Mouse (Mus musculus): Measurements from ENCODE around the gene Echdc1. TPM values are rescaled to one million over a fixed set of nuclear protein-coding genes. Genes with fewer than 3 reads are reported as not detected.

Gene Echdc1
- total and polyA plus RNA-seq, 3 experiments = 19.6 to 27.9 TPM; not detected in 1

DNA sequence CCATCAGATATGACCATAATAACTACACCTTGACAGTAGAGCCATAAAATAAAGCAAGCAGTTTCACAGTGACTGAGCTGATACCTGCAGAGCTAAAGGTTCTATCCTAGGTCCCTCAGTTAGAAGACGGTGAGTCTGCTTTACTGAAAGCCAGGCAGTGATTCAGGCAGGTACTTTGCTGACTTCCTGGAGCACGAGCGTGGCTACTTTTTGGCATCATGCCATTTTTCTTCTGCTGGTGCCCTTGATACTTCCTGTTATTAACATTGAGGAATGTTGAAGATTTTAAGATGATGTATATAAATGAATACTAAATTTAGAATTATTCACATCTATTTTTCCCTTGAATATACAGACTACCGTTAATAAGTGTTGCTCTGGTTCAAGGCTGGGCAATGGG lies 20.9 kb downstream of the Echdc1 start:
- Histone ChIP-seq H3K9me3 (replicated peaks; ENCODE audit: insufficient read depth, low read length) (no peaks in the 10 kb centered on the region), H3K27ac (ENCODE audit: control insufficient read depth, low read depth, low read length) (no peak overlapping the region), H3K36me3 (ENCODE audit: control insufficient read depth in 1 of 2, insufficient read depth in 2 of 2, low read length in 2 of 2) (no peaks in the 10 kb centered on the region), H3K79me2 (ENCODE audit: control insufficient read depth, insufficient read depth, low read length, poor library complexity) (no peaks in the 10 kb centered on the region), H3K4me1 (ENCODE audit: control insufficient read depth in 1 of 2, insufficient read depth in 2 of 2, low read length in 2 of 2) (no peaks in the 10 kb centered on the region), H3K4me3 (ENCODE audit: control insufficient read depth in 1 of 2, insufficient read depth in 1 of 2, low read depth in 2 of 2, low read length in 2 of 2) (no peak overlapping the region), H3K27me3 (ENCODE audit: control insufficient read depth in 1 of 2, insufficient read depth in 2 of 2, low read length in 2 of 2) (no peaks in the 10 kb centered on the region), H3K9ac (ENCODE audit: control insufficient read depth, low read depth, low read length, poor library complexity, severe bottlenecking) (no peak overlapping the region)
- TF ChIP-seq GATA1 (IDR thresholded peaks at IDR 0.05; ENCODE audit: low read depth, low read length) = no peak
- TF ChIP-seq ETS1 (IDR thresholded peaks at IDR 0.05; ENCODE audit: low read depth, low read length) = no peak
- TF ChIP-seq POLR2AphosphoS2 (IDR thresholded peaks at IDR 0.05; ENCODE audit: low read length) = no peak
- TF ChIP-seq MAZ (IDR thresholded peaks at IDR 0.05; ENCODE audit: low read depth, low read length) = no peak
- no peak for TF ChIP-seq MXI1 (IDR thresholded peaks at IDR 0.05; ENCODE audit: low read depth, low read length)
- TF ChIP-seq ZMIZ1 (IDR thresholded peaks at IDR 0.05; ENCODE audit: low read depth, low read length) = no peak
- TF ChIP-seq POLR2AphosphoS5 (IDR thresholded peaks at IDR 0.05; ENCODE audit: borderline replicate concordance, low read depth, low read length) = no peak
- TF ChIP-seq NELFE (IDR thresholded peaks at IDR 0.05; ENCODE audit: low read depth, low read length) = no peak
- no peak for TF ChIP-seq BHLHE40 (IDR thresholded peaks at IDR 0.05; ENCODE audit: borderline replicate concordance, low read depth, low read length)
- no peak for TF ChIP-seq MYB (IDR thresholded peaks at IDR 0.05; ENCODE audit: low read depth, low read length)
- no peak for TF ChIP-seq TCF12 (IDR thresholded peaks at IDR 0.05; ENCODE audit: low read depth, low read length)
- peak; percentile 24 for DNase-seq (ENCODE audit: low read depth, low spot score)

DNA sequence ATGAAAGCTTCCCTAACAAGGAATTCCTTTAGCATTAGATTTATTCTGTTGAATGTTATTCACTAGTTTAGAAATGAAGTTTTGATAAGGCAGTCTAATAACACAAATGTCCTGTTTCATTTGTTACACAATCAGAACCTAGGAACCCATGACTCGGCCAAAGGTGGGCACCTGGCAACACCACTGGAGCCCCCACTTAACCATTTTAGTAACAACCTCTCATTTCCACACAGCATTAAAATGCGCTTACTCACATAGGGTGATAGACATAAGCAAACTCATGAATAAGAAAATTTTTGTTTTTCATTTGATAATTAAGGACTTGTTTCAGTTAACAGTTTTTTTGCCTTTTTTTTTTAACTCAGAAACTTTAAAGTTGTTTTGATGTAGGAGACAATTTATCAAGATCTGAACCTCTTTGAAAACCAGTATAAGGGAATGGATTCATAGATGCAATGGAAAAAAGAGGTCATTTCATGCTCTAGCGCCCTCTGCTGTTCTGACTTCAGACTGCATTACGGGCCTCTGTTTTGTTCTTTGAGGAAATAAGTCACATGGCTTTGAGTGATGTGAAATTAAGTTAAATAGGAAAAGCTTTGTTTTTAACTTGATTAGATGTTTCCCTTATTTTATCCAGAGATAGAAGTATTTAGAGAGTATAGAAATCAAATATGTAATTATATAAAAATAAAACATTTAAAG lies 25.5 kb downstream of the Echdc1 start:
- H3K4me1 ChIP-seq (ENCODE audit: control insufficient read depth in 1 of 2, insufficient read depth in 2 of 2, low read length in 2 of 2) = no peaks in the 10 kb centered on the region
- no peak overlapping the region for H3K27ac ChIP-seq (ENCODE audit: control insufficient read depth, low read depth, low read length)
- H3K4me3 ChIP-seq (ENCODE audit: control insufficient read depth in 1 of 2, insufficient read depth in 1 of 2, low read depth in 2 of 2, low read length in 2 of 2) = no peak overlapping the region
- no peaks in the 10 kb centered on the region for H3K9me3 ChIP-seq (replicated peaks; ENCODE audit: insufficient read depth, low read length)
- DNase-seq (ENCODE audit: low read depth, low spot score) = peak; percentile 83
- H3K36me3 ChIP-seq (ENCODE audit: control insufficient read depth in 1 of 2, insufficient read depth in 2 of 2, low read length in 2 of 2) = no peaks in the 10 kb centered on the region; a peak in 1 of 4 replicates
- H3K79me2 ChIP-seq (ENCODE audit: control insufficient read depth, insufficient read depth, low read length, poor library complexity) = no peaks in the 10 kb centered on the region
- no peaks in the 10 kb centered on the region for H3K27me3 ChIP-seq (ENCODE audit: control insufficient read depth in 1 of 2, insufficient read depth in 2 of 2, low read length in 2 of 2)
- H3K9ac ChIP-seq (ENCODE audit: control insufficient read depth, low read depth, low read length, poor library complexity, severe bottlenecking) = no peak overlapping the region
- TF ChIP-seq MEF2A (IDR thresholded peaks at IDR 0.05; ENCODE audit: extremely low read depth, insufficient replicate concordance, low read depth, low read length, poor library complexity, severe bottlenecking) (no peak), ZNF384 (IDR thresholded peaks at IDR 0.05; ENCODE audit: low read depth, low read length) (peak; percentile 48; the same call in 1 of the 2 replicates), MYC (IDR thresholded peaks at IDR 0.05; ENCODE audit: low read depth, low read length) (peak; percentile 74), CHD2 (IDR thresholded peaks at IDR 0.05; ENCODE audit: low read length) (no peak), GATA1 (IDR thresholded peaks at IDR 0.05; ENCODE audit: low read depth, low read length) (0 out of 2 replicates have a peak, but pooled peaks have one; percentile 13), MXI1 (IDR thresholded peaks at IDR 0.05; ENCODE audit: low read depth, low read length) (0 out of 2 replicates have a peak, but pooled peaks have one; percentile 21), EP300 (IDR thresholded peaks at IDR 0.05; ENCODE audit: low read depth in 1 of 2, low read length in 2 of 2) (no peak), HCFC1 (IDR thresholded peaks at IDR 0.05; ENCODE audit: low read depth, low read length) (no peak), NELFE (IDR thresholded peaks at IDR 0.05; ENCODE audit: low read depth, low read length) (no peak), MAX (IDR thresholded peaks at IDR 0.05; ENCODE audit: low read length) (no peak), ZMIZ1 (IDR thresholded peaks at IDR 0.05; ENCODE audit: low read depth, low read length) (no peak), MYB (IDR thresholded peaks at IDR 0.05; ENCODE audit: low read depth, low read length) (no peak), POLR2A (IDR thresholded peaks at IDR 0.05; ENCODE audit: control insufficient read depth in 1 of 2, insufficient read depth in 1 of 2, low read depth in 1 of 2, low read length in 2 of 2, poor library complexity in 1 of 2) (no peak), GABPA (IDR thresholded peaks at IDR 0.05; ENCODE audit: low read depth, low read length) (no peak), ELF1 (IDR thresholded peaks at IDR 0.05; ENCODE audit: low read depth, low read length) (no peak), POLR2AphosphoS5 (IDR thresholded peaks at IDR 0.05; ENCODE audit: borderline replicate concordance, low read depth, low read length) (no peak), USF2 (IDR thresholded peaks at IDR 0.05; ENCODE audit: borderline replicate concordance in 1 of 2, insufficient read depth in 1 of 2, low read depth in 1 of 2, low read length in 2 of 2) (no peak), TAL1 (IDR thresholded peaks at IDR 0.05; ENCODE audit: low read length) (no peak), USF1 (IDR thresholded peaks at IDR 0.05; ENCODE audit: low read depth, low read length) (peak; percentile 79), TCF12 (IDR thresholded peaks at IDR 0.05; ENCODE audit: low read depth, low read length) (no peak), BHLHE40 (IDR thresholded peaks at IDR 0.05; ENCODE audit: borderline replicate concordance, low read depth, low read length) (no peak), ZC3H11A (IDR thresholded peaks at IDR 0.05; ENCODE audit: low read depth, low read length) (peak; percentile 41; the same call in 1 of the 2 replicates), KAT2A (conservative IDR thresholded peaks at IDR 0.05; ENCODE audit: low read depth, low read length) (no peak), NRF1 (IDR thresholded peaks at IDR 0.05; ENCODE audit: insufficient read depth, low read depth, low read length, poor library complexity, severe bottlenecking) (no peak), SMC3 (IDR thresholded peaks at IDR 0.05; ENCODE audit: low read depth, low read length) (peak; percentile 66), SIN3A (IDR thresholded peaks at IDR 0.05; ENCODE audit: low read length) (no peak; the same call in 1 of the 2 replicates)
